Mouse (Mus musculus) embryo, embryonic 10 days (tissue): ENCODE data around the gene Eya4.

Experiments used
- DNase-seq: peaks from one replicate; pipeline ENCODE4 v3.0.0-alpha.2; 2015; ENCODE audit warnings: low spot score

Eya4 gene

GRCm38 (mm10) chr10:23156866-23157625 is 193.5 kb downstream of the Eya4 start:
- DNase-seq: no peak

- peak; percentile 15 for DNase-seq
Observed at GRCm38 (mm10) chr10:23150401-23150800, 200.2 kb downstream of the Eya4 start.

GRCm38 (mm10) chr10:23144616-23145015 is 206.0 kb downstream of the Eya4 start:
- DNase-seq: no peak

- DNase-seq: no peak
Observed at GRCm38 (mm10) chr10:23127947-23128346, 222.6 kb downstream of the Eya4 start.

GRCm38 (mm10) chr10:23127151-23127550 is 223.4 kb downstream of the Eya4 start:
- no peak for DNase-seq

- DNase-seq: no peak
Observed at GRCm38 (mm10) chr10:23126529-23126928, 224.1 kb downstream of the Eya4 start.

- DNase-seq: no peak
Observed at GRCm38 (mm10) chr10:23120437-23120836, 230.1 kb downstream of the Eya4 start.

GRCm38 (mm10) chr10:23116786-23117410 is 233.7 kb downstream of the Eya4 start:
- DNase-seq: peak; percentile 89

GRCm38 (mm10) chr10:23116063-23116462 is 234.5 kb downstream of the Eya4 start:
- no peak for DNase-seq

GRCm38 (mm10) chr10:23115321-23115720 is 235.3 kb downstream of the Eya4 start:
- DNase-seq: no peak

- no peak for DNase-seq
Observed at GRCm38 (mm10) chr10:23108122-23108521, 242.5 kb downstream of the Eya4 start.

- DNase-seq: no peak
Observed at GRCm38 (mm10) chr10:23092517-23092916, 258.1 kb downstream of the Eya4 start.

GRCm38 (mm10) chr10:23091552-23091951 is 259.0 kb downstream of the Eya4 start:
- no peak for DNase-seq

- no peak for DNase-seq
Observed at GRCm38 (mm10) chr10:23090323-23090722, 260.3 kb downstream of the Eya4 start.

GRCm38 (mm10) chr10:23089271-23089670 is 261.3 kb downstream of the Eya4 start:
- DNase-seq: no peak

- DNase-seq: no peak
Observed at GRCm38 (mm10) chr10:23088764-23089163, 261.8 kb downstream of the Eya4 start.

- DNase-seq: peak; percentile 77
Observed at GRCm38 (mm10) chr10:23086352-23087215, 264.0 kb downstream of the Eya4 start.

- no peak for DNase-seq
Observed at GRCm38 (mm10) chr10:23081548-23081828, 269.1 kb downstream of the Eya4 start.

GRCm38 (mm10) chr10:23080749-23081547 is 269.6 kb downstream of the Eya4 start:
- peak; percentile 89 for DNase-seq

- DNase-seq: peak; percentile 47
Observed at GRCm38 (mm10) chr10:23076691-23077385, 273.7 kb downstream of the Eya4 start.

GRCm38 (mm10) chr10:23073431-23073830 is 277.2 kb downstream of the Eya4 start:
- no peak for DNase-seq
